Mouse (Mus musculus): ENCODE data around the gene Unc5a. TPM values are rescaled to one million over a fixed set of nuclear protein-coding genes. Genes with fewer than 3 reads are reported as not detected.

Gene Unc5a
- polyA plus RNA-seq, 1 experiment from 2014 or later: 7.5 TPM

- Histone ChIP-seq H3K27ac (ENCODE audit: low read depth, low read length) (no peak overlapping the region), H3K9ac (ENCODE audit: low read length) (no peak overlapping the region), H3K36me3 (ENCODE audit: control insufficient read depth, insufficient read depth, low read length) (no peaks in the 10 kb centered on the region), H3K4me3 (ENCODE audit: low read depth, low read length) (no peak overlapping the region), H3K4me1 (ENCODE audit: control insufficient read depth, insufficient read depth, low read length) (no peaks in the 10 kb centered on the region), H3K9me3 (ENCODE audit: control insufficient read depth, low read length) (no peaks in the 10 kb centered on the region), H3K27me3 (ENCODE audit: control insufficient read depth, insufficient read depth, low read length) (no peaks in the 10 kb centered on the region), H3K4me2 (ENCODE audit: low read depth) (no peak overlapping the region)
- WGBS: 65% methylated on average over 8 of the region's 8 CpGs
- no peak for DNase-seq (ENCODE audit: low spot score)
- ATAC-seq (ENCODE audit: insufficient read depth, low FRiP score, low TSS enrichment): no peak
Measured at GRCm38 (mm10) chr13:54925466-54925865, 23.7 kb upstream of the Unc5a start.

- no peaks in the 10 kb centered on the region for H3K27me3 ChIP-seq (ENCODE audit: control insufficient read depth, insufficient read depth, low read length)
- no peak overlapping the region for H3K27ac ChIP-seq (ENCODE audit: low read depth, low read length)
- no peaks in the 10 kb centered on the region for H3K4me1 ChIP-seq (ENCODE audit: control insufficient read depth, insufficient read depth, low read length)
- no peak overlapping the region for H3K4me3 ChIP-seq (ENCODE audit: low read depth, low read length)
- DNase-seq (ENCODE audit: low spot score) (no peak), ATAC-seq (ENCODE audit: insufficient read depth, low FRiP score, low TSS enrichment) (no peak)
- no peaks in the 10 kb centered on the region for H3K9me3 ChIP-seq (ENCODE audit: control insufficient read depth, low read length)
- WGBS: 80% methylated on average over 4 of the region's 4 CpGs
- no peak overlapping the region for H3K9ac ChIP-seq (ENCODE audit: low read length)
- no peak overlapping the region for H3K4me2 ChIP-seq (ENCODE audit: low read depth)
- no peaks in the 10 kb centered on the region for H3K36me3 ChIP-seq (ENCODE audit: control insufficient read depth, insufficient read depth, low read length)
Measured at GRCm38 (mm10) chr13:54926654-54927053, 22.6 kb upstream of the Unc5a start.

- H3K4me1 ChIP-seq (ENCODE audit: control insufficient read depth, insufficient read depth, low read length): no peaks in the 10 kb centered on the region
- H3K4me3 ChIP-seq (ENCODE audit: low read depth, low read length): no peak overlapping the region
- no peak overlapping the region for H3K27ac ChIP-seq (ENCODE audit: low read depth, low read length)
- H3K4me2 ChIP-seq (ENCODE audit: low read depth): no peak overlapping the region
- 50% methylated on average over 4 of the region's 4 CpGs for WGBS
- no peak for DNase-seq (ENCODE audit: low spot score)
- no peaks in the 10 kb centered on the region for H3K9me3 ChIP-seq (ENCODE audit: control insufficient read depth, low read length)
- no peak overlapping the region for H3K9ac ChIP-seq (ENCODE audit: low read length)
- H3K36me3 ChIP-seq (ENCODE audit: control insufficient read depth, insufficient read depth, low read length): no peaks in the 10 kb centered on the region
- H3K27me3 ChIP-seq (ENCODE audit: control insufficient read depth, insufficient read depth, low read length): no peaks in the 10 kb centered on the region
- no peak for ATAC-seq (ENCODE audit: insufficient read depth, low FRiP score, low TSS enrichment)
Measured at GRCm38 (mm10) chr13:54930123-54930522, 19.1 kb upstream of the Unc5a start.

GRCm38 (mm10) chr13:54934873-54935272 is 14.3 kb upstream of the Unc5a start:
- H3K36me3 ChIP-seq (ENCODE audit: control insufficient read depth, insufficient read depth, low read length): no peaks in the 10 kb centered on the region
- no peak overlapping the region for H3K4me3 ChIP-seq (ENCODE audit: low read depth, low read length)
- no peak overlapping the region for H3K4me2 ChIP-seq (ENCODE audit: low read depth)
- H3K9me3 ChIP-seq (ENCODE audit: control insufficient read depth, low read length): no peaks in the 10 kb centered on the region
- WGBS: 84% methylated on average over 8 of the region's 8 CpGs
- no peak overlapping the region for H3K27ac ChIP-seq (ENCODE audit: low read depth, low read length)
- no peaks in the 10 kb centered on the region for H3K4me1 ChIP-seq (ENCODE audit: control insufficient read depth, insufficient read depth, low read length)
- no peak for DNase-seq (ENCODE audit: low spot score)
- no peak for ATAC-seq (ENCODE audit: insufficient read depth, low FRiP score, low TSS enrichment)
- no peak overlapping the region for H3K9ac ChIP-seq (ENCODE audit: low read length)
- 0 out of 2 replicates have a peak, but pooled peaks cover 2% of the 10 kb centered on the region for H3K27me3 ChIP-seq (ENCODE audit: control insufficient read depth, insufficient read depth, low read length)

GRCm38 (mm10) chr13:54936173-54936572 is 13.0 kb upstream of the Unc5a start:
- Histone ChIP-seq H3K9ac (ENCODE audit: low read length) (no peak overlapping the region), H3K36me3 (ENCODE audit: control insufficient read depth, insufficient read depth, low read length) (no peaks in the 10 kb centered on the region), H3K4me1 (ENCODE audit: control insufficient read depth, insufficient read depth, low read length) (no peaks in the 10 kb centered on the region), H3K9me3 (ENCODE audit: control insufficient read depth, low read length) (no peaks in the 10 kb centered on the region), H3K27me3 (ENCODE audit: control insufficient read depth, insufficient read depth, low read length) (0 out of 2 replicates have a peak, but pooled peaks cover 2% of the 10 kb centered on the region), H3K27ac (ENCODE audit: low read depth, low read length) (no peak overlapping the region), H3K4me2 (ENCODE audit: low read depth) (no peak overlapping the region), H3K4me3 (ENCODE audit: low read depth, low read length) (no peak overlapping the region)
- 70% methylated on average over 6 of the region's 6 CpGs for WGBS
- DNase-seq (ENCODE audit: low spot score) (no peak), ATAC-seq (ENCODE audit: insufficient read depth, low FRiP score, low TSS enrichment) (no peak)

- 62% methylated on average over 11 of the region's 11 CpGs for WGBS
- 0 out of 2 replicates have a peak, but pooled peaks cover 2% of the 10 kb centered on the region for H3K27me3 ChIP-seq (ENCODE audit: control insufficient read depth, insufficient read depth, low read length)
Measured at GRCm38 (mm10) chr13:54937885-54938284, 11.3 kb upstream of the Unc5a start.

GRCm38 (mm10) chr13:54938493-54938892 is 10.7 kb upstream of the Unc5a start:
- no peak for ATAC-seq (ENCODE audit: insufficient read depth, low FRiP score, low TSS enrichment)
- Histone ChIP-seq H3K4me1 (ENCODE audit: control insufficient read depth, insufficient read depth, low read length) (no peaks in the 10 kb centered on the region), H3K9ac (ENCODE audit: low read length) (no peak overlapping the region), H3K27ac (ENCODE audit: low read depth, low read length) (no peak overlapping the region), H3K36me3 (ENCODE audit: control insufficient read depth, insufficient read depth, low read length) (no peaks in the 10 kb centered on the region), H3K4me2 (ENCODE audit: low read depth) (no peak overlapping the region), H3K4me3 (ENCODE audit: low read depth, low read length) (no peak overlapping the region), H3K9me3 (ENCODE audit: control insufficient read depth, low read length) (no peaks in the 10 kb centered on the region), H3K27me3 (ENCODE audit: control insufficient read depth, insufficient read depth, low read length) (0 out of 2 replicates have a peak, but pooled peaks cover 2% of the 10 kb centered on the region)
- no peak for DNase-seq (ENCODE audit: low spot score)
- 92% methylated on average over 3 of the region's 3 CpGs for WGBS

More at GRCm38 (mm10) chr13:54937885-54938284, 11.3 kb upstream of the Unc5a start:
- Histone ChIP-seq H3K4me1 (ENCODE audit: control insufficient read depth, insufficient read depth, low read length) (no peaks in the 10 kb centered on the region), H3K36me3 (ENCODE audit: control insufficient read depth, insufficient read depth, low read length) (no peaks in the 10 kb centered on the region), H3K27ac (ENCODE audit: low read depth, low read length) (no peak overlapping the region), H3K4me3 (ENCODE audit: low read depth, low read length) (no peak overlapping the region), H3K4me2 (ENCODE audit: low read depth) (no peak overlapping the region), H3K9me3 (ENCODE audit: control insufficient read depth, low read length) (no peaks in the 10 kb centered on the region), H3K9ac (ENCODE audit: low read length) (no peak overlapping the region)
- no peak for ATAC-seq (ENCODE audit: insufficient read depth, low FRiP score, low TSS enrichment)
- no peak for DNase-seq (ENCODE audit: low spot score)

GRCm38 (mm10) chr13:54944411-54945157 is 4.6 kb upstream of the Unc5a start:
- Histone ChIP-seq H3K4me3 (ENCODE audit: low read depth, low read length) (no peak overlapping the region), H3K27ac (ENCODE audit: low read depth, low read length) (no peak overlapping the region), H3K4me1 (ENCODE audit: control insufficient read depth, insufficient read depth, low read length) (peaks cover 7% of the 10 kb centered on the region; the same call in 1 of the 2 replicates), H3K36me3 (ENCODE audit: control insufficient read depth, insufficient read depth, low read length) (no peaks in the 10 kb centered on the region), H3K9me3 (ENCODE audit: control insufficient read depth, low read length) (no peaks in the 10 kb centered on the region), H3K4me2 (ENCODE audit: low read depth) (no peak overlapping the region), H3K27me3 (ENCODE audit: control insufficient read depth, insufficient read depth, low read length) (peaks cover 29% of the 10 kb centered on the region), H3K9ac (ENCODE audit: low read length) (no peak overlapping the region)
- WGBS: 45% methylated on average over 9 of the region's 9 CpGs
- no peak for DNase-seq (ENCODE audit: low spot score)
- no peak for ATAC-seq (ENCODE audit: insufficient read depth, low FRiP score, low TSS enrichment)

GRCm38 (mm10) chr13:54945332-54945731 is 3.9 kb upstream of the Unc5a start:
- ATAC-seq (ENCODE audit: insufficient read depth, low FRiP score, low TSS enrichment): no peak
- Histone ChIP-seq H3K4me3 (ENCODE audit: low read depth, low read length) (no peak overlapping the region), H3K27ac (ENCODE audit: low read depth, low read length) (no peak overlapping the region), H3K4me1 (ENCODE audit: control insufficient read depth, insufficient read depth, low read length) (peaks cover 11% of the 10 kb centered on the region), H3K4me2 (ENCODE audit: low read depth) (no peak overlapping the region), H3K36me3 (ENCODE audit: control insufficient read depth, insufficient read depth, low read length) (no peaks in the 10 kb centered on the region), H3K9ac (ENCODE audit: low read length) (no peak overlapping the region), H3K27me3 (ENCODE audit: control insufficient read depth, insufficient read depth, low read length) (peaks cover 33% of the 10 kb centered on the region), H3K9me3 (ENCODE audit: control insufficient read depth, low read length) (no peaks in the 10 kb centered on the region)
- DNase-seq (ENCODE audit: low spot score): peak; percentile 38
- 13% methylated on average over 4 of the region's 4 CpGs for WGBS

All from neural tube, embryonic 11.5 days (tissue).